Mouse (Mus musculus) brown adipose tissue, adult 24 weeks (tissue): Measurements from ENCODE around the gene Klhl18. TPM values are rescaled to one million over a fixed set of nuclear protein-coding genes. Genes with fewer than 3 reads are reported as not detected.
A peak's percentile ranks its signal among the peaks of the same experiment; 100 is the strongest.
"Not testable (repeated sequence)": the region's sequence is repeated elsewhere in the genome, so short reads cannot be mapped to it uniquely, and the experiment has no call there.

Source experiments
- H3K27ac ChIP-seq: fragments of 200-500 bp; replicated peaks from 2 replicates; pipeline ENCODE4 v1.5.1; 2012; ENCODE audit warnings: low read depth, mild to moderate bottlenecking, low read length
- H3K4me1 ChIP-seq: fragments of 200-500 bp; 2 replicates; pipeline ENCODE4 v1.6.1; 2012; ENCODE audit warnings: low read length, mixed read lengths; ENCODE audit not compliant: control insufficient read depth, insufficient read depth, insufficient read length
- H3K4me3 ChIP-seq: fragments of 200-500 bp; 2 replicates; pipeline ENCODE4 v1.5.1; 2012; ENCODE audit warnings: low read depth, mild to moderate bottlenecking, low read length, moderate library complexity; ENCODE audit not compliant: insufficient read depth
- polyA plus RNA-seq: library from polyadenylated mRNA; stranded (reverse); fragments of >200 nt; gene quantifications from 2 replicates; pipeline ENCODE4 v1.2.4, GENCODE M21; 2012; ENCODE audit not compliant: missing spikeins, insufficient read depth, insufficient read length

The Klhl18 gene
- polyA plus RNA-seq, 1 experiment, result 6.3 TPM

GRCm38 (mm10) chr9:110448857-110449617 lies 27.5 kb downstream of the Klhl18 start:
- Histone ChIP-seq H3K27ac (no peak overlapping the region), H3K4me3 (no peak overlapping the region), H3K4me1 (no peaks in the 10 kb centered on the region)

GRCm38 (mm10) chr9:110448356-110448755 lies 28.1 kb downstream of the Klhl18 start:
- Histone ChIP-seq H3K4me1 (no peaks in the 10 kb centered on the region), H3K4me3 (no peak overlapping the region), H3K27ac (no peak overlapping the region)

- Histone ChIP-seq H3K4me1 (no peaks in the 10 kb centered on the region), H3K4me3 (no peak overlapping the region), H3K27ac (no peak overlapping the region)
These were observed 35.9 kb downstream of the Klhl18 start for GRCm38 (mm10) chr9:110440559-110440958.

GRCm38 (mm10) chr9:110440049-110440448 lies 36.4 kb downstream of the Klhl18 start:
- Histone ChIP-seq H3K27ac (no peak overlapping the region), H3K4me1 (no peaks in the 10 kb centered on the region), H3K4me3 (no peak overlapping the region)

GRCm38 (mm10) chr9:110436041-110436440 lies 40.5 kb downstream of the Klhl18 start:
- H3K4me1 ChIP-seq, result no peaks in the 10 kb centered on the region
- H3K27ac ChIP-seq, result no peak overlapping the region
- no peak overlapping the region for H3K4me3 ChIP-seq

- Histone ChIP-seq H3K4me3 (no peak overlapping the region), H3K4me1 (no peaks in the 10 kb centered on the region), H3K27ac (no peak overlapping the region)
These were observed 43.4 kb downstream of the Klhl18 start for GRCm38 (mm10) chr9:110433045-110433444.

- no peaks in the 10 kb centered on the region for H3K4me1 ChIP-seq
- H3K4me3 ChIP-seq, result no peak overlapping the region
- H3K27ac ChIP-seq, result no peak overlapping the region
These were observed 45.3 kb downstream of the Klhl18 start for GRCm38 (mm10) chr9:110431241-110431640.

GRCm38 (mm10) chr9:110419511-110420112 lies 56.9 kb downstream of the Klhl18 start, which contains the start of gene Ngp:
Ngp (plus strand) TSS chr9:110419747.
- Histone ChIP-seq H3K4me1 (no peaks in the 10 kb centered on the region), H3K27ac (no peak within 1 kb of the TSS), H3K4me3 (no peak within 1 kb of the TSS)

GRCm38 (mm10) chr9:110413785-110414184 lies 62.7 kb downstream of the Klhl18 start:
- Histone ChIP-seq H3K4me3 (no peak overlapping the region), H3K4me1 (no peaks in the 10 kb centered on the region), H3K27ac (no peak overlapping the region)

GRCm38 (mm10) chr9:110412926-110413325 lies 63.6 kb downstream of the Klhl18 start:
- Histone ChIP-seq H3K4me1 (no peaks in the 10 kb centered on the region), H3K27ac (no peak overlapping the region), H3K4me3 (no peak overlapping the region)

GRCm38 (mm10) chr9:110410908-110411887 lies 65.3 kb downstream of the Klhl18 start:
- peaks cover 3% of the 10 kb centered on the region; the same call in 1 of the 2 replicates for H3K4me1 ChIP-seq
- no peak overlapping the region for H3K4me3 ChIP-seq
- no peak overlapping the region for H3K27ac ChIP-seq

- Histone ChIP-seq H3K4me3 (peak within 1 kb of the TSS; percentile 88), H3K4me1 (peaks cover 3% of the 10 kb centered on the region; the same call in 1 of the 2 replicates), H3K27ac (peak within 1 kb of the TSS; percentile 69)
These were observed 68.3 kb downstream of the Klhl18 start, which contains the start of gene Ptpn23 for GRCm38 (mm10) chr9:110408099-110408773. Ptpn23 (minus strand) TSS chr9:110408213.

- Histone ChIP-seq H3K27ac (peak overlapping the region; percentile 13), H3K4me3 (peak overlapping the region; percentile 88), H3K4me1 (peaks cover 3% of the 10 kb centered on the region; the same call in 1 of the 2 replicates)
These were observed 69.0 kb downstream of the Klhl18 start for GRCm38 (mm10) chr9:110407311-110408098.

GRCm38 (mm10) chr9:110403240-110403639 lies 73.3 kb downstream of the Klhl18 start:
- H3K4me1 ChIP-seq, H3K27ac ChIP-seq, H3K4me3 ChIP-seq: not testable (repeated sequence)
